Mouse (Mus musculus): ENCODE results near the gene Wdfy3. TPM values are rescaled to one million over a fixed set of nuclear protein-coding genes. Genes with fewer than 3 reads are reported as not detected.
"Not testable (repeated sequence)": the region's sequence is repeated elsewhere in the genome, so short reads cannot be mapped to it uniquely, and the experiment has no call there.

The Wdfy3 gene
- 11.2 and 12.4 TPM in 2 replicates for total RNA-seq (2017)

- peak; percentile 74 to 93 for ATAC-seq (replicated peaks in 1 of 2; ENCODE audit: insufficient read depth in 1 of 2, low FRiP score in 2 of 2, low TSS enrichment in 1 of 2, low read depth in 1 of 2, poor library complexity in 2 of 2, severe bottlenecking in 2 of 2)
Measured at GRCm38 (mm10) chr5:102069767-102070413, at the start of gene Wdfy3. Gene Wdfy3, minus strand, starts transcription at chr5:102069921.

GRCm38 (mm10) chr5:102113009-102113408 lies 43.3 kb upstream of the Wdfy3 start:
- ATAC-seq (replicated peaks in 1 of 2; ENCODE audit: insufficient read depth in 1 of 2, low FRiP score in 2 of 2, low TSS enrichment in 1 of 2, low read depth in 1 of 2, poor library complexity in 2 of 2, severe bottlenecking in 2 of 2), result no peak

GRCm38 (mm10) chr5:102112034-102112433 lies 42.3 kb upstream of the Wdfy3 start:
- no peak for ATAC-seq (replicated peaks in 1 of 2; ENCODE audit: insufficient read depth in 1 of 2, low FRiP score in 2 of 2, low TSS enrichment in 1 of 2, low read depth in 1 of 2, poor library complexity in 2 of 2, severe bottlenecking in 2 of 2)

GRCm38 (mm10) chr5:102110031-102110430 lies 40.3 kb upstream of the Wdfy3 start:
- ATAC-seq (replicated peaks in 1 of 2; ENCODE audit: insufficient read depth in 1 of 2, low FRiP score in 2 of 2, low TSS enrichment in 1 of 2, low read depth in 1 of 2, poor library complexity in 2 of 2, severe bottlenecking in 2 of 2), result no peak

GRCm38 (mm10) chr5:102105919-102106318 lies 36.2 kb upstream of the Wdfy3 start:
- no peak for ATAC-seq (replicated peaks in 1 of 2; ENCODE audit: insufficient read depth in 1 of 2, low FRiP score in 2 of 2, low TSS enrichment in 1 of 2, low read depth in 1 of 2, poor library complexity in 2 of 2, severe bottlenecking in 2 of 2)

GRCm38 (mm10) chr5:102101815-102102214 lies 32.1 kb upstream of the Wdfy3 start:
- ATAC-seq (replicated peaks in 1 of 2; ENCODE audit: insufficient read depth in 1 of 2, low FRiP score in 2 of 2, low TSS enrichment in 1 of 2, low read depth in 1 of 2, poor library complexity in 2 of 2, severe bottlenecking in 2 of 2), result not testable (repeated sequence)

GRCm38 (mm10) chr5:102100246-102101241 lies 30.8 kb upstream of the Wdfy3 start:
- no peak for ATAC-seq (replicated peaks in 1 of 2; ENCODE audit: insufficient read depth in 1 of 2, low FRiP score in 2 of 2, low TSS enrichment in 1 of 2, low read depth in 1 of 2, poor library complexity in 2 of 2, severe bottlenecking in 2 of 2)

GRCm38 (mm10) chr5:102095576-102095975 lies 25.9 kb upstream of the Wdfy3 start:
- no peak for ATAC-seq (replicated peaks in 1 of 2; ENCODE audit: insufficient read depth in 1 of 2, low FRiP score in 2 of 2, low TSS enrichment in 1 of 2, low read depth in 1 of 2, poor library complexity in 2 of 2, severe bottlenecking in 2 of 2)

- no peak for ATAC-seq (replicated peaks in 1 of 2; ENCODE audit: insufficient read depth in 1 of 2, low FRiP score in 2 of 2, low TSS enrichment in 1 of 2, low read depth in 1 of 2, poor library complexity in 2 of 2, severe bottlenecking in 2 of 2)
Measured at GRCm38 (mm10) chr5:102090686-102091085, 21.0 kb upstream of the Wdfy3 start.

- ATAC-seq (replicated peaks in 1 of 2; ENCODE audit: insufficient read depth in 1 of 2, low FRiP score in 2 of 2, low TSS enrichment in 1 of 2, low read depth in 1 of 2, poor library complexity in 2 of 2, severe bottlenecking in 2 of 2), result no peak
Measured at GRCm38 (mm10) chr5:102084737-102085705, 15.3 kb upstream of the Wdfy3 start.

GRCm38 (mm10) chr5:102074086-102074485 lies 4.4 kb upstream of the Wdfy3 start:
- ATAC-seq (replicated peaks in 1 of 2; ENCODE audit: insufficient read depth in 1 of 2, low FRiP score in 2 of 2, low TSS enrichment in 1 of 2, low read depth in 1 of 2, poor library complexity in 2 of 2, severe bottlenecking in 2 of 2), result no peak

- ATAC-seq (replicated peaks in 1 of 2; ENCODE audit: insufficient read depth in 1 of 2, low FRiP score in 2 of 2, low TSS enrichment in 1 of 2, low read depth in 1 of 2, poor library complexity in 2 of 2, severe bottlenecking in 2 of 2), result no peak
Measured at GRCm38 (mm10) chr5:102072057-102072456, 2.3 kb upstream of the Wdfy3 start.

- ATAC-seq (replicated peaks in 1 of 2; ENCODE audit: insufficient read depth in 1 of 2, low FRiP score in 2 of 2, low TSS enrichment in 1 of 2, low read depth in 1 of 2, poor library complexity in 2 of 2, severe bottlenecking in 2 of 2), result no peak
Measured at GRCm38 (mm10) chr5:102071241-102071640, 1.5 kb upstream of the Wdfy3 start.

- no peak for ATAC-seq (replicated peaks in 1 of 2; ENCODE audit: insufficient read depth in 1 of 2, low FRiP score in 2 of 2, low TSS enrichment in 1 of 2, low read depth in 1 of 2, poor library complexity in 2 of 2, severe bottlenecking in 2 of 2)
Measured at GRCm38 (mm10) chr5:102070788-102071187, 1.1 kb upstream of the Wdfy3 start.

- ATAC-seq (replicated peaks in 1 of 2; ENCODE audit: insufficient read depth in 1 of 2, low FRiP score in 2 of 2, low TSS enrichment in 1 of 2, low read depth in 1 of 2, poor library complexity in 2 of 2, severe bottlenecking in 2 of 2), result peak; percentile 48 to 50; a peak in 3 of 4 replicates
Measured at GRCm38 (mm10) chr5:102070414-102070768, 670 bp upstream of the Wdfy3 start.

GRCm38 (mm10) chr5:102069051-102069766 lies 512 bp downstream of the Wdfy3 start:
- ATAC-seq (replicated peaks in 1 of 2; ENCODE audit: insufficient read depth in 1 of 2, low FRiP score in 2 of 2, low TSS enrichment in 1 of 2, low read depth in 1 of 2, poor library complexity in 2 of 2, severe bottlenecking in 2 of 2), result no peak

GRCm38 (mm10) chr5:102066458-102066857 lies 3.3 kb downstream of the Wdfy3 start:
- no peak for ATAC-seq (replicated peaks in 1 of 2; ENCODE audit: insufficient read depth in 1 of 2, low FRiP score in 2 of 2, low TSS enrichment in 1 of 2, low read depth in 1 of 2, poor library complexity in 2 of 2, severe bottlenecking in 2 of 2)
